Mouse (Mus musculus): ENCODE data around the gene Gga1.

Gene Gga1

DNA sequence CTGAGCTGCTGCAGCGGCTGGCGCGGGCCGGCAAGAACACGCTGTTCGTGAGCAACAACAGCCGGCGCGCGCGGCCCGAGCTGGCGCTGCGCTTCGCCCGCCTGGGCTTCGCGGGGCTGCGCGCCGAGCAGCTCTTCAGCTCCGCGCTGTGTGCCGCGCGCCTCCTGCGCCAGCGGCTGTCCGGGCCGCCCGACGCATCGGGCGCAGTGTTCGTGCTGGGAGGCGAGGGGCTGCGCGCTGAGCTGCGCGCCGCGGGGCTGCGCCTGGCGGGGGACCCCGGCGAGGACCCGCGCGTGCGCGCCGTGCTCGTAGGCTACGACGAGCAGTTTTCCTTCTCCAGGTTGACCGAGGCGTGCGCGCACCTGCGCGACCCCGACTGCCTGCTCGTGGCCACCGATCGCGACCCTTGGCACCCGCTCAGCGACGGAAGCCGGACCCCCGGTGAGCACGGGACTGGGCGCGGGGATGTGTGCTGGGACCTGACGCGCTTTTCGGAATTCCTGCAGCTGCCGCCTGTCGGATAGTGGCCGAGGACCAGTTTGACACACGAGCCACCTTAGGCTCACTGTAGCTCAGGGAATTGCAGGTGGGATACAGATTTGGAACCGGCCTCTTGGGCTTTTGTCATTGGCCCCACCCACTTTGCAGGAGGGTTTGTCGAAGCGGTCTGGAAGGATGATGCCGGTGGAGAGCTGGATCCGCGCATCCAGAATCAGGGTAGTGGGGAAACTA is 37.3 kb downstream of the Gga1 start:
- peak; percentile 54 for DNase-seq (ENCODE audit: low spot score)

DNA sequence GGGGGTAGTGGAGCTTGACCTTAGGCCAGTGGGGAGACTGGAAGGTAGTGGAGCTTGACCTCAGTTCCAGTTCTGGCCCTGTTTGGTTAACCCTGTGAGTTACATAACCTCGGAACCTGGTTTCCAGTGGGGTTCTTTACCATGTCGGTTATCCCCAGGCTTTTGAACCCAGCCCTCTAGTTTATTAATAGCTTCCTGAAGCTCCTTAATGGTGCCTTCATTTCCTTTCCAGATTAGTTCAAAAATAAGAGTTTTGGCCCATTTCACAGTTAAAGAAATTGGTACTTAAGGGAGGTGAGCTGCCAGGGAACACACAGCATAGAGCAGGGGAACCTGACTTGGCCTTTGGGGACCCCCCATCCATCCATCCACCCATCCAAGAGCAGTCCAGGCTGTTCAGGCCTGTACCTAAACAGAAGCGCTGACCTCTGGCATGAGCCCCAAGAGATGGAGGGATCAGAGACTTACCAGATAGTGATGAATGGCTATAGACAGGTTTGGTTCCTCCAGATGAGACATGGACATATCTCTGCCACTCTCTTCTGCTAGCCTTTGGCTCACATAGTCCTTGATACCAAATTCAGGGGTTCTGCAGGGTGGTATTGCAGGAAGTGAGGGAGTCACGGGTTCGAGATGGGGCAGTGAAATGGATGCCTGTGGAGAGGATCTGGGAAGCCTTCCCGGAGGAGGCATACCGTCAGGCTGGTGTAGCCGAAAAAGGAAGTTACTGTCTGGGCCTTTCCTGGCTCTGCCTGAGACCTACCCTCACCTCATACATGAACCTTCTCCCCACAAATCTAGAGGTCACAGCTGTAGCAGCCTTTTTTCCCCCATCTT is 38.1 kb downstream of the Gga1 start:
- no peak for DNase-seq (ENCODE audit: low spot score)

DNA sequence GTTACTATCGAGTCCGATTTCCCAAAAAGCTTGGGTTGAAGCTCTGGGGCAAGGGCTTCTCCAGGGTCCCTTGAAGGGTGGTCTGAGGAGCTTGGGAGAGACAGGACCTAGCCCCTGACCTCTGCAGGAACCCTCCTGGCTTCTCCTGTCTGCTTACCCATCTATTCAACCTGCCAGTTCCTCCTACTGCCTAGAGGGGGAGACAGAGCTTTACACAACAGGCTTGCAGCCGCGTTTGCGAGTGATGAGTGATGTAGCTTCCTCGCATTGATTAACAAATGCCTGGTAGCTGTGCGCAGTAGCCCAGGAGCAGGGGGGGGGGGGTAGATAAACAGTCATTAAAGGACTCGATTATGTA is 38.6 kb downstream of the Gga1 start:
- DNase-seq (ENCODE audit: low spot score), result peak; percentile 93

DNA sequence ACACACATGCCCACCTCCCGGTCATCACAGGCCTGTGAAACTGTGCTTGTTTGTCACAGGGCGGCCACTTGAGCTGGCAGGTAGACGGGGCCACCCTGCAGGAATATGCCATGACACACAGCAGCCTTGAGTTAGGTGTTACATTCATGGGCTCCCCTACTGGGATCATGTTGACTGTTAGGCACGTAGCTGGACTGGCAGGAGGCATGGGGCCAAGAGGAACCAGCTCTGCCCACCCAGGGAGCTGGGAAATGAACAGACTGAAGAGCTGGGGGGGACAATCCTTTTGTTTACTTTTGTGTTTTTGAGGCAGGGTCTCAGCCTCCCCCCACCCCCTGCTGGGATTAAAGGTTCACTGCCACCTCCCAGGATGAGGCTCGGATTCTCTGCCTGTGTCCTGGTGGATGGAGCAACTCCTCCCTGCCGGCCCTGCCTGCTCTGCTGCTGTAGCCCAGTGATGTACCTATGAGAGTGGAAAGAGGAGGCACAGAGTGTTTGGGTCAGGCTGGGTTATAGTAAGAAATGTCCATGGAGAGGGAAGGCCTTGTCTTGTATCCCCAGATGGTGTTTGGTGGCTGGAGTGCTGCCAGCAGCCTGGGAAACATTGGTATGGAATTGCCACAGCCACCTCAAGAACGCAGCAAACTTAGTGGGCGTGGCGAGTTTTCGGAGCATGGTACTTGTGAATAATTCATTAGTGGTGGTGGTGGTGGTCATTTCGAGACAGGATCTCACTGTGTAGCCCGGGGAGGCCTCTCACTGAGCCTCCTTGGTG is 39.2 kb downstream of the Gga1 start:
- DNase-seq (ENCODE audit: low spot score), result no peak

DNA sequence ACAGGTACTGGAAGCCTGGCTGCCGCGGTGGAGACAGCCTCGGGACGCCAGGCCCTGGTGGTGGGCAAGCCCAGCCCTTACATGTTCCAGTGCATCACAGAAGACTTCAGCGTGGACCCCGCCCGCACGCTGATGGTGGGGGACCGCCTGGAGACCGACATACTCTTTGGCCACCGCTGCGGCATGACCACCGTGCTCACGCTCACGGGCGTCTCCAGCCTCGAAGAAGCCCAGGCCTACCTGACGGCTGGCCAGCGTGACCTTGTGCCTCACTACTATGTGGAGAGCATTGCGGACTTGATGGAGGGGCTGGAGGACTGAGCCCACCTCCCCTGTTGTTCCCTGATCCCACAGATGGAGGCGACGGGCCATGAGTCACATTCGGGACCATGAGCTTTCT is 41.1 kb downstream of the Gga1 start:
- no peak for DNase-seq (ENCODE audit: low spot score)

DNA sequence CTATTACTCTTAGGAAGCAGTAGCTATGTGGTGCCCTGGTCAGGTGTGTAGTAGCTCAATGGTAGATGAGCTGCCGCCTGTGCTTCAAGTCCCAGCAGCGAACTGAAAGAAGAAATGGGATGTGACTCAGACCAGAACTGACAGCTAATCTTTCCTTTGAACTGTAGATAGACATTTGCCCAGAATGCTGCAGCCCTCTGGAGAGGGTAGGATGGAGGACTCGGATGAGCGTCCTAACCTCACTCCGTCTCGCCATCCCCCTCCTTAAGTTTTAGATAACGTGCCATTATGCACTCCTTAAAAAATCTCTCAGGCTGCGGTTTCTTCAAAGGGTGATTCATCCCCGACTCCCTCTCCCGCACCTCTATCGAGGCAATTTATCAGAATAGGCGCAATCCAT is 42.9 kb downstream of the Gga1 start:
- no peak for DNase-seq (ENCODE audit: low spot score)

DNA sequence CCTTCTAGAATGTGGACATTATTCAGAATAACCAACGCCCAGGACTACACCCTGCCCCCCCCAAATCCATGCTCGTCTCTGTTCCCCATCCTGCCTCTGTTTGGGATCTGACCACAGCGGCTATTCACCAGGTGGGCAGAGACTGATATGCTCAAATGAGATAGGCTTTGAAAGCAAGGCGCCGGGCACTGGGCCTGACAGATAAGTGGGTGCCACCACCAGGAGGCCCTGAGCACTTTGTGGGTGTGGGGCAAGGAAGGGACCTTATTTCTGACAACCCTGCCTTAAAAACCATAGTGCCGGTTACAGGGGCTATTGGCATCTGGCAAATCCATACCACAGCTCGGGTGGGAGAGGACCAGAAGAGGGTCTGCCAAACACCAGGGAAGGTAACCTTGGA is 45.7 kb downstream of the Gga1 start:
- DNase-seq (ENCODE audit: low spot score), result no peak

DNA sequence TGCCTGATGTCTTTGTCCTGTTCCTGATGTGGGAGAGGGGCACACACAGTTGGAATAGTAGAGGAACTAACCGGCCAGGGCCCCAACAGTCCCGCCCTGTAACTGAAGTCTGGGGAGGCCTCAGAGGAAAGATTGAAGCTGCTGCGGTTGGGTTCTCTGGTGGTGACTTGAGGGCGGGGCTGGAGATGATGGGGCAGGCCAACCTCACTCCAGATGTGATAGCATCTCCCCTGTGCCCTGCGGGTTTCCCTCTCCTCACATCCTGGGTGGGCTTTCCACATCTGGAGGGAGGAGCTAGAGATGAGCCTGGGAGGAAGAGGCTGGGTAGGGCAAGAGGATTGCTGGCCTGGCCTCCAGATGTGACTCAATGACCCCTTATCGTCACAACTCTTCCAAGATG is 46.6 kb downstream of the Gga1 start:
- no peak for DNase-seq (ENCODE audit: low spot score)

DNA sequence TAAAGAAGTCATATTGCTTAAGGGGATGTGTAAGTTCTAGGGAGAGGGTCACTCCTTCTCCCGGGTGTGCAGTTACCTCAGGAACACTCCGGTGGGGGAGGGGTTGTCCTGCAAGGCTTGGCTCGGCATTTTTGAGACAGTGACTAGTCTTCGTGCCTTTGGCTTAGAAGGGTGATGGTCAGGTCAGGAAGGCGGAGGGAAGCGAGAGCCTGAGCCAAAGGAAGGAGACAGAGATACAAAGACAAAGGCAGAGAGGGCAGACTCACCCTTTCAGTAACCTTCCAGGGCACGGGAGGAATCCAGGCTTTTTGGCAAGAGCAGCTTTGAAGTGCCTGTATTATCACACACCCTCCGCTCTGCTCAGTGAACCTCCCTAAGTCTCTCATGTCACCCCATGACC is 48.1 kb downstream of the Gga1 start:
- DNase-seq (ENCODE audit: low spot score), result peak; percentile 44

DNA sequence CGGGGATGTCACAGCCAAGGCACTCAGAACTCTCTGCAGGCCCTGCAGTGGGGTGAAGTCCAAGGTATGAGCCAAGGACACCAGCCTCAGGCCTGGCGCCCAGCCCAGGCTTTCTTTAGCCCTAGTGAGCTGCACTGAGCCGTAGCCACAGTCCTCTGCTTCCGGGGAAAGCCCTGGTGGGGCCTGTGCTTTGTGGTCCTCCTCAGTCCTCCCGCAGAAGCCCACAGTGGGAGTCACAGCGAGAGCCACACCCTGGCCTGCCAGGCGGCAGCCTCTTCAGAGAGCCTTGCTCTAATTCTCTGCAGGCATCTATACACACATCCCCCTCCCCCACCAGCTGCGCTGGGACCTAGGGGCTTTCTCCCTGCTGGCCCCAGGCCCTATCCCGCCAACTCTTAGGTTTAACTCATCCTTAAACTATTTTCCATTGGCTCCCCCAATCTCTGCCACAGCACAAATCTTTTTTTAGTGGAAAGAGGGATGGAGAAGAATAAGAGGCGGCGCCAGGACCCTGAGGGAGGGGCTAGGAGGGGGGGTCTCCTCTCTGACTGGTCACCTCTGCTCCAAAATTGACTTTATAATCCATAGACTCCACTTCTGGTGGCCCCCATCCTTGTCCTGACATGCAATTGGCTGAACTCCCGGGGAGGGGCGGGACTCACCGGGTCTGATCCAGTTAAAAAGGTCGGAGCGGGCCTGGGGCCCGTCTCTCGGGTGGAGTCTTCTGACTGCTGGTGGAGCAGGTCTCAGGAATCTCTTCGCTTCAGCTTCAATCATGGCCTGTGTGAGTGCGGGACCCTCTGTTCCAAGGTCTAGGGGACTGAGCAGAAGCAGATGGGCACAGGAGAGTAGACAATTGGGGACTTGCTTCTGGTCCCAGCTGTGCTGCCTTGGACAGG is 49.3 kb downstream of the Gga1 start, which contains the start of gene Lgals1:
Gene Lgals1 (plus strand): TSS at position 705 of the 899 bp plus-strand sequence.
- peak; percentile 74 for DNase-seq (ENCODE audit: low spot score)

DNA sequence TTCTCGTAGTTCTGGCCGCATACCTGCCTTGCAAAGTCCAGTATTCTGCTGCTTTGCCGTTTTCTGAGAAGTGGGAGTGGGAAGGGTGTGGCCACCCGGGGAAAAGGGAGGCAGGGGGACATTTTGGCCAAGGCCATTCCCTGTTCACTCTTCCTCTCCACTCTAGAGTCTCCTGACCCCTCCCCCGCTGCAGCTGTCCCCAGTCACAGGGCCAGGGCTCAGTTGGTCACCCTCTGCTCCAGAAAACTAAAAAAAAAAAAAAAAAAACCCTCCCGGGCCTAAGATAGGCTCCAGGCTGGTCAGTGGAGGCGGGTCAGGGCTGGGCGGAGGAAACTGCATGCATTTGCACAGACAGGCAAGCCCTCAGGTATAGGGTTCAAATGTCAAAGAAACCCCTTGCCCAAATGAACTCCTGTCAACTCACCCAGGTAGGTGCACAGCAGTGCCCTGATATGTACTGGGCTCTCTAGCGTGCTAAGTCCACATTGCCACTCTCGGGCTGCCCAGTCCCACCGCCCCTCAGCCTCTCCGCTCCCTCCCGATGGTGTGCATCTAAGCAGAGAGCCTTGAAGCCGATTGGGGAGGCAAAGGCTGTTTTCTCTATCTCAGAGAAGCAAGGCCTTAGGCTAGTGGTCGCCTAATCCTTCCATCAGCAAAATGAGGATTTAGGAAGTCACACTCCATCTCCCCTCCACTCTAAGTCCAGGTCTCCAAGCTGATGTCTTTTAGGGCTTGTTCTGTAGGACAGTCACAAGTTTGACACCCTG is 50.2 kb downstream of the Gga1 start:
- DNase-seq (ENCODE audit: low spot score), result peak; percentile 25

DNA sequence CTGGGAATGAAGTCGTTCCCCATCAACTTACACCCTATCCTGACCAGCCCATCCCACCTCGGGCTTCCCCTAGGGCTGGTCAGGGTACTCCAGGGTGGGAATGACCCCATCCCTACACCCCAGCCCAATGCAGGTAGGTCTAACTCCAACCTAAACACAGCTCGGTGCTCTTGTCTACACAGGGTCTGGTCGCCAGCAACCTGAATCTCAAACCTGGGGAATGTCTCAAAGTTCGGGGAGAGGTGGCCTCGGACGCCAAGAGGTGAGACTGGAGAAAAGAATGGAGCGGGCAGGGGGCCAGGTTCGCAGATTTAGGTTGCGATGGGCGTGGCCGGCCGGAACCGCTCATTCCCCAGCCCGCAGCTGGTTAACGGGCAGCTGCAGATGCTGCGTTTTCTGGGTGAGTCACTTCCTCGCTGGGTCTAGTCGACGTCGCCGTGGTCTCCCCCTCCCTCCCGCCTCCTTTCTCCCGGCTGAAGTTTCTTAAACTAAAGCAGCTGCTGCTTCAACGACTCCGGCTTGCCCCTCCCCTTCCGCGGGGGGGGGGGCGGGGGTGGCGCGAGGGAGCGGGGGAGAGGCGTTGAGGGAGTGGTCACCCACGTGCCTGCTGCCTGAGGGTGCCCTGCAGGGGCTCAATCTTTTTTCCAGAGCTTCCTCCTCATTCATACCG is 50.9 kb downstream of the Gga1 start:
- peak; percentile 81 for DNase-seq (ENCODE audit: low spot score)

DNA sequence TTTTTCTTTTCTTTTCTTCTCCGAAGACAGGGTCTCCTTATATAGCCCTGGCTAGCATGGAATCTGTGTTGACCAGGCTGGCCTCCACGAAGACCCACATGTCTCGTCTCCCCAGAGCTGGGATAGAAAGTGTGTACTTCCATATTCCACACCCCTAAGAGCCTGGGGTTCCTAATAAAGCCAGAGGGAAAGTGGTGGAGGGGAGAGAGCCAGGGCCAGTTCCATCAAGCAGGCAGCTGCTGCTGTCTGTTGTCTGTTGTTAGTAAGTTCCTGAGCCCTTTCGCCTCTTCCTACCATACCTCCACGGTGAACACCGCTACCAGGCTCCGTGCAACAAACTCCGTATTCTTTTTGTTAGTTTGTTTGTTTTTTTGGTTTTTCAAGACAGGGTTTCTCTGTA is 51.5 kb downstream of the Gga1 start:
- DNase-seq (ENCODE audit: low spot score), result no peak

DNA sequence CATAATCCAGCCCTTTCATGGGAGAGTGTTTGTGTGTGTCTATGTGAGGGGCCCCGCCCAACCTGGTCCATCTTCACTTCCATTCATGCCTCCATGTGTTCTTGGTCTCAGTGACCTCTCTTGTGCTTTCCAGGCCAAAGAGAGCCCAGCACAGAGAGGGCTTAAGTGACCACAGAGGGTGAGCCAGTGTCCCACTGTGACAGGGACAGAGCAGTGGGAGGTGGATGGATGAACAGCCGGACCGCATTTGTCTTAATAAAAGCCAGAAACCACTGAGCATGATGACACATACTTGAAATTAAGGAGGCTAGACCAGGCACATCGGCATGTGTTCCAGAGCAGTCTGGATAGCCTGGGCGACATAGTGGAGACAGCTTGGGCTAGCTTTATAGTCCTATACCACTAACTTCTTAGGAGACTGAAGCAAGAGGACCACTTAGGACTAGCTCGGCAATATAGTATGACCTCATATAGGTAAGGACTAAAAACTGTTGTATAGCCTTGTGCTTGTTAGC is 53.3 kb downstream of the Gga1 start:
- no peak for DNase-seq (ENCODE audit: low spot score)

DNA sequence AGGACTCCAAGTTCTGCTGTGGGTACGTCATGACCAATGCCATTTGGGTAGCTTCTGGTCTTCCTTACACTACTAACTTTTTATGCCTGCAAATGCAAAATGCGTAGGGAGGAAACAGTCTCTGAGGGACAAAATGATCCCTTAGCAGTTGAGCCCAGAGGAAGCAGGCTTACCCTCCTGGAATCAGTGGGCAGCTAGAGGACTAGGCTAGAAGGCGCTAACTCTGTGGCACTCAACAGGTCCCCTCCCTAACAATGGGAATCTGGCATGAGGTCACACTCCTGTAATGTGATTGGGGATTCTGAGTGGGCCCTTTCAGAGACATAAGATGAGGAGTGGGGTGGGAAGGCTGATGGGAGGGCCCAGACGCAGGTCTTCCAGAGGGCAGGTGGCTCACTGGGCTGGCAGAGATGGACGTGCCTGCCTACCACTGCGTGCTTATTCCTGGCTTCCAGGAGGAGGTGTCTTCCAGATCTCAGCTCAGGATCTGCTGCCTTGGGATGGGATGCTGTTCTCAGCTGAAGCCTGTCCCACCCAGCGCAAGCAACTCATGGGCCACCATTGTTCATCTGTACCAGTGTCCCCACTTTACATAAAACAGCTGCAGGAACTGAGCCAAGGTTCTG is 53.9 kb downstream of the Gga1 start:
- no peak for DNase-seq (ENCODE audit: low spot score)

DNA sequence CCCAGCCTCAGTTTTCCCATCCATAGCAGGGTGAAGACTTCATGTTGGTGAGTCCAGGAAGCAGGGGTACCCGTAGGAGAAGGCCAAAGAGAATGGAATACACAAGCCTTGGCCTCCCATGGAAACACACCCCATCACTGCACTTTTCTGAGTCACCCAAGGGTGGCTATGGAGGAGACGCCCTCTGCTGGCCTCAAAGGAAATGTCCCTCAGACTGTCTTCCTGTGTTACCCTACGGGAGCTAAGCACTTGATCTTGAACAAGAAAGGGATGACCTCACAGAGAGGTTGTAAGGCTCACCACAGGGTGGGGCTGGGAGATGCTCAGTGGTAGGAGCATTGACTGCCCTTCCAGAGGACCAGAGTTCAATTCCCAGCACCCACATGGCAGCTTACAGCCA is 54.6 kb downstream of the Gga1 start:
- DNase-seq (ENCODE audit: low spot score), result peak; percentile 51

DNA sequence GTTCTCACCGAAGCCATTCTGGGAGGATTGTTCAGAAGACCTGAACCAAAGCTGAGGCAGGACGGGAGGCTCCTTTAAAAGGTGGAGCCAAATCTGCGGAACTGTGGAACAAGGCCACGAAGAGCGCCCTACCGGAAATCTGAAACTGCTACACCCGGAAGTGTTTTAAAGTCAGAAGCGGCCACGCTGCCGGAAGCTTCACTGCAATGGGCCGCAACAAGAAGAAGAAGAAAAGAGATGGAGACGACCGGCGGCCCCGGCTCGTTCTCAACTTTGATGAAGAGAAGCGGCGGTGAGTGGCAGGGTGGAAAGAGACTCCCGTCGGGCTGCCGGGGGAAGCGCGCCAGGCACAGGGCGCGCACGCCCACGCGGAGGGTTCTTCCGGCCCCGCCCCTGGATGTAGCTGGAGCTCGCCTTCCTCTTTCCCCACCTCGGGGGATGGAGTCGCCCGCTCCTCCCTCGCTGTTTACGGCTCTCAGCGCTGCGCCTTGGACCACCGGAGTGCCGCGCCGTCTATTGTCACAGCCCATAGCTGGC is 57.9 kb downstream of the Gga1 start, which contains the start of gene Nol12:
Gene Nol12 (plus strand): TSS at position 150 of the 537 bp plus-strand sequence.
- DNase-seq (ENCODE audit: low spot score), result peak; percentile 91

DNA sequence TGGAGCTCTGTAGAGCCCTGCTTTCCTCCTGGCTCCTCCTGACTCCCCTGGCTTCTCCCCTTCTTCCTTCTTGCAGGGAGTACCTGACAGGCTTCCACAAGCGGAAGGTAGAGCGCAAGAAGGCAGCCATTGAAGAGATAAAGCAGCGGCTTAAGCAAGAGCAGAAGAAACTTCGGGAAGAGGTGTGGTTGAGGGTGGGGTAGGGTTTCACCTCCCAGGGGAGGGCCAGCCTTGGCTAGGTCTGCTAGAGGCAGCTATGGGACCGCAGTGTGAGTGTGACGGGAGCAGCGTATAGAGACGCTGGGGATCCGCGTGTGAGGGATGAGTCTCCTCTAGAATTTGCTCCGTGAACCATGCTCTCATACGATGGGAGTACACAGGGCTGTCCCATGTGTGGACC is 59.4 kb downstream of the Gga1 start:
- no peak for DNase-seq (ENCODE audit: low spot score)

DNA sequence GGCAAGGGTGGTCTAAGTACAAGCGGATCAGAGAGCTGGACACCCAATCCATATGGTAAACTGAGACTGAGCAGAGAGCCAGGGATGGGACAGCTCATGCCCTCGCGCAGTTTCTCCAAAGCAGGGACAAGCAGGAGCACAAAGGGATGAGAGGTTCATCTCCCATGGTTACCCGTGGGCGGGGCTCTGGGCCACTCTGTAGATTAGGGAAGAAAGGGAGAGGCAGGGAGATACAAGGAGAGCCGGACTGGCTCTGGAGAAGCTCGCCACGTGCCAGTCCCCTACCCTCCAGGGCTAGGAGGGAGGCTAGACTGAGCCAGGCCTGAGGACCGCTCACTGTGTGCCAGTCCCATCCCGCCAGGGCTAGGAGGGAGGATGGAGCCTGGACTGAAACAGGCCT is 60.3 kb downstream of the Gga1 start:
- no peak for DNase-seq (ENCODE audit: low spot score)

Measured in embryo, embryonic 10 days (tissue).